Mouse (Mus musculus) MEL (cell line): ENCODE data around the gene Agpat4. TPM values are rescaled to one million over a fixed set of nuclear protein-coding genes. Genes with fewer than 3 reads are reported as not detected.
A peak's percentile ranks its signal among the peaks of the same experiment; 100 is the strongest.

Experiments used
- DNase-seq: peaks from one replicate; pipeline ENCODE4 v3.0.0; 2011; ENCODE audit warnings: low read depth, low spot score
- H3K27ac ChIP-seq: 2 replicates; pipeline ENCODE4 v1.5.1; 2012; ENCODE audit warnings: low read depth, mild to moderate bottlenecking, control low read depth, low read length, moderate library complexity; ENCODE audit not compliant: control insufficient read depth
- H3K27me3 ChIP-seq, 2 experiments: fragments of 150-350 bp in 1 of 2; sonication (generic) in 1 of 2; 2 replicates each; pipeline ENCODE4 v1.6.1; 2012; ENCODE audit warnings: low read length in 2 of 2, mild to moderate bottlenecking in 2 of 2, improper control_type of control experiment in 1 of 2, moderate library complexity in 1 of 2; ENCODE audit not compliant: insufficient read depth in 2 of 2, control insufficient read depth in 1 of 2
- H3K36me3 ChIP-seq, 2 experiments: 2 replicates each; pipeline ENCODE4 v1.6.1; 2012 to 2014; ENCODE audit warnings: low read length in 2 of 2, improper control_type of control experiment in 1 of 2, inconsistent platforms in 1 of 2, mild to moderate bottlenecking in 1 of 2; ENCODE audit not compliant: insufficient read depth in 2 of 2, control insufficient read depth in 1 of 2
- H3K4me1 ChIP-seq, 2 experiments: fragments of 150-350 bp in 1 of 2; sonication (generic) in 1 of 2; 2 replicates each; pipeline ENCODE4 v1.6.1; 2012; ENCODE audit warnings: low read length in 2 of 2, improper control_type of control experiment in 1 of 2, mild to moderate bottlenecking in 1 of 2; ENCODE audit not compliant: insufficient read depth in 2 of 2, control insufficient read depth in 1 of 2
- H3K4me3 ChIP-seq, 2 experiments: fragments of 150-350 bp in 1 of 2; sonication (generic) in 1 of 2; 2 replicates each; pipeline ENCODE4 v1.5.1; 2012; ENCODE audit warnings: low read depth in 2 of 2, low read length in 2 of 2, mild to moderate bottlenecking in 2 of 2, moderate library complexity in 2 of 2, control low read depth in 1 of 2, improper control_type of control experiment in 1 of 2; ENCODE audit not compliant: control insufficient read depth in 1 of 2, insufficient read depth in 1 of 2
- H3K79me2 ChIP-seq: 2 replicates; pipeline ENCODE4 v1.6.1; 2012; ENCODE audit warnings: mild to moderate bottlenecking, low read length, moderate library complexity; ENCODE audit not compliant: control insufficient read depth, poor library complexity, insufficient read depth
- H3K9ac ChIP-seq: 2 replicates; pipeline ENCODE4 v1.6.1; 2012; ENCODE audit warnings: low read depth, mild to moderate bottlenecking, control low read depth, low read length, moderate library complexity; ENCODE audit not compliant: control insufficient read depth, poor library complexity, severe bottlenecking
- H3K9me3 ChIP-seq: fragments of 150-350 bp; sonication (generic); replicated peaks from 2 replicates; pipeline ENCODE4 v1.6.1; 2012; ENCODE audit warnings: mild to moderate bottlenecking, low read length, improper control_type of control experiment, moderate library complexity; ENCODE audit not compliant: insufficient read depth
- BHLHE40 ChIP-seq: IDR thresholded peaks from 2 replicates; pipeline ENCODE4 v1.6.1; 2012; ENCODE audit warnings: low read depth, mild to moderate bottlenecking, inconsistent platforms, low read length, improper control_type of control experiment, borderline replicate concordance
- CHD1 ChIP-seq: IDR thresholded peaks from 2 replicates; pipeline ENCODE4 v1.6.1; 2012; ENCODE audit warnings: low read depth, mild to moderate bottlenecking, inconsistent platforms, low read length, improper control_type of control experiment
- CHD2 ChIP-seq: IDR thresholded peaks from 2 replicates; pipeline ENCODE4 v1.6.1; 2011; ENCODE audit warnings: low read length, improper control_type of control experiment
- CTCF ChIP-seq, 3 experiments: IDR thresholded peaks in 2 of 3; conservative IDR thresholded peaks in 1 of 3; 2 replicates each; pipeline ENCODE4 v1.5.1; 2011 to 2012; ENCODE audit warnings: low read length in 3 of 3, low read depth in 2 of 3, mild to moderate bottlenecking in 2 of 3, improper control_type of control experiment in 1 of 3, inconsistent platforms in 1 of 3, mixed read lengths in 1 of 3, moderate library complexity in 1 of 3; ENCODE audit not compliant: control insufficient read depth in 1 of 3, insufficient read depth in 1 of 3, poor library complexity in 1 of 3, severe bottlenecking in 1 of 3
- E2F4 ChIP-seq: IDR thresholded peaks from 2 replicates; pipeline ENCODE4 v1.6.1; 2011; ENCODE audit warnings: low read depth, low read length, improper control_type of control experiment, borderline replicate concordance
- ELF1 ChIP-seq: IDR thresholded peaks from 2 replicates; pipeline ENCODE4 v1.6.1; 2014; ENCODE audit warnings: low read depth, mild to moderate bottlenecking, inconsistent platforms, low read length, improper control_type of control experiment, moderate library complexity
- EP300 ChIP-seq, 2 experiments: IDR thresholded peaks; 2 replicates each; pipeline ENCODE4 v1.6.1; 2011; ENCODE audit warnings: improper control_type of control experiment in 2 of 2, low read length in 2 of 2, low read depth in 1 of 2, mild to moderate bottlenecking in 1 of 2
- ETS1 ChIP-seq: IDR thresholded peaks from 2 replicates; pipeline ENCODE4 v1.6.1; 2012; ENCODE audit warnings: low read depth, mild to moderate bottlenecking, inconsistent platforms, low read length, improper control_type of control experiment, moderate library complexity
- GABPA ChIP-seq: IDR thresholded peaks from 2 replicates; pipeline ENCODE4 v1.6.1; 2012; ENCODE audit warnings: low read depth, mild to moderate bottlenecking, inconsistent platforms, low read length, improper control_type of control experiment, moderate library complexity
- GATA1 ChIP-seq: IDR thresholded peaks from 2 replicates; pipeline ENCODE4 v1.6.1; 2011; ENCODE audit warnings: low read depth, low read length, improper control_type of control experiment
- HCFC1 ChIP-seq: IDR thresholded peaks from 2 replicates; pipeline ENCODE4 v1.6.1; 2012; ENCODE audit warnings: low read depth, mild to moderate bottlenecking, inconsistent platforms, low read length, improper control_type of control experiment, moderate library complexity
- JUND ChIP-seq: IDR thresholded peaks from 2 replicates; pipeline ENCODE4 v1.6.1; 2011; ENCODE audit warnings: low read depth, mild to moderate bottlenecking, improper control_type of control experiment, low read length
- MAFK ChIP-seq: IDR thresholded peaks from 2 replicates; pipeline ENCODE4 v1.6.1; 2011; ENCODE audit warnings: low read depth, mild to moderate bottlenecking, low read length, improper control_type of control experiment, borderline replicate concordance
- MAX ChIP-seq: IDR thresholded peaks from 2 replicates; pipeline ENCODE4 v1.6.1; 2011; ENCODE audit warnings: low read length, improper control_type of control experiment
- MAZ ChIP-seq: IDR thresholded peaks from 2 replicates; pipeline ENCODE4 v1.6.1; 2012; ENCODE audit warnings: low read depth, mild to moderate bottlenecking, inconsistent platforms, low read length, improper control_type of control experiment
- MEF2A ChIP-seq: IDR thresholded peaks from 2 replicates; pipeline ENCODE4 v1.6.1; 2014; ENCODE audit warnings: low read depth, mild to moderate bottlenecking, inconsistent platforms, low read length, improper control_type of control experiment; ENCODE audit not compliant: poor library complexity, insufficient replicate concordance, severe bottlenecking; ENCODE audit errors: extremely low read depth
- MXI1 ChIP-seq: IDR thresholded peaks from 2 replicates; pipeline ENCODE4 v1.6.1; 2011; ENCODE audit warnings: mild to moderate bottlenecking, low read depth, low read length, improper control_type of control experiment
- MYB ChIP-seq: IDR thresholded peaks from 2 replicates; pipeline ENCODE4 v1.6.1; 2011; ENCODE audit warnings: mild to moderate bottlenecking, low read depth, low read length, improper control_type of control experiment
- MYC ChIP-seq: IDR thresholded peaks from 2 replicates; pipeline ENCODE4 v1.6.1; 2011; ENCODE audit warnings: low read depth, mild to moderate bottlenecking, low read length, improper control_type of control experiment, moderate library complexity
- NELFE ChIP-seq: IDR thresholded peaks from 2 replicates; pipeline ENCODE4 v1.6.1; 2011; ENCODE audit warnings: low read depth, low read length, improper control_type of control experiment
- NRF1 ChIP-seq: IDR thresholded peaks from 2 replicates; pipeline ENCODE4 v1.6.1; 2014; ENCODE audit warnings: low read depth, mild to moderate bottlenecking, inconsistent platforms, low read length, improper control_type of control experiment, moderate library complexity; ENCODE audit not compliant: poor library complexity, insufficient read depth, severe bottlenecking
- POLR2A ChIP-seq, 2 experiments: IDR thresholded peaks; 2 replicates each; pipeline ENCODE4 v1.6.1; 2011 to 2012; ENCODE audit warnings: low read length in 2 of 2, mild to moderate bottlenecking in 2 of 2, control low read depth in 1 of 2, improper control_type of control experiment in 1 of 2, low read depth in 1 of 2, moderate library complexity in 1 of 2; ENCODE audit not compliant: control insufficient read depth in 1 of 2, insufficient read depth in 1 of 2, poor library complexity in 1 of 2
- POLR2AphosphoS2 ChIP-seq: IDR thresholded peaks from 2 replicates; pipeline ENCODE4 v1.6.1; 2011; ENCODE audit warnings: low read length, improper control_type of control experiment
- POLR2AphosphoS5 ChIP-seq: IDR thresholded peaks from 2 replicates; pipeline ENCODE4 v1.6.1; 2012; ENCODE audit warnings: low read depth, borderline replicate concordance, mild to moderate bottlenecking, inconsistent platforms, low read length, moderate library complexity, mixed read lengths
- RAD21 ChIP-seq: IDR thresholded peaks from 2 replicates; pipeline ENCODE4 v1.6.1; 2011; ENCODE audit warnings: mild to moderate bottlenecking, low read depth, low read length, improper control_type of control experiment
- RCOR1 ChIP-seq: IDR thresholded peaks from 2 replicates; pipeline ENCODE4 v1.6.1; 2012; ENCODE audit warnings: low read depth, mild to moderate bottlenecking, inconsistent platforms, low read length, improper control_type of control experiment
- SIN3A ChIP-seq: IDR thresholded peaks from 2 replicates; pipeline ENCODE4 v1.6.1; 2012; ENCODE audit warnings: low read length, improper control_type of control experiment, inconsistent platforms
- SMC3 ChIP-seq: IDR thresholded peaks from 2 replicates; pipeline ENCODE4 v1.6.1; 2011; ENCODE audit warnings: low read depth, low read length, improper control_type of control experiment
- TAL1 ChIP-seq: IDR thresholded peaks from 2 replicates; pipeline ENCODE4 v1.6.1; 2012; ENCODE audit warnings: mild to moderate bottlenecking, inconsistent platforms, low read length, moderate library complexity, mixed read lengths
- TBP ChIP-seq: IDR thresholded peaks from 2 replicates; pipeline ENCODE4 v1.8.0; 2011; ENCODE audit warnings: low read depth, low read length, improper control_type of control experiment
- TCF12 ChIP-seq: IDR thresholded peaks from 2 replicates; pipeline ENCODE4 v1.6.1; 2014; ENCODE audit warnings: low read depth, mild to moderate bottlenecking, inconsistent platforms, low read length, improper control_type of control experiment, moderate library complexity
- UBTF ChIP-seq: IDR thresholded peaks from 2 replicates; pipeline ENCODE4 v1.6.1; 2012; ENCODE audit warnings: low read depth, mild to moderate bottlenecking, inconsistent platforms, low read length, improper control_type of control experiment, moderate library complexity, borderline replicate concordance; ENCODE audit not compliant: insufficient read depth
- USF1 ChIP-seq: IDR thresholded peaks from 2 replicates; pipeline ENCODE4 v1.6.1; 2014; ENCODE audit warnings: low read depth, mild to moderate bottlenecking, inconsistent platforms, low read length, improper control_type of control experiment, moderate library complexity
- USF2 ChIP-seq, 2 experiments: IDR thresholded peaks; 2 replicates each; pipeline ENCODE4 v1.6.1; 2011 to 2012; ENCODE audit warnings: improper control_type of control experiment in 2 of 2, low read length in 2 of 2, borderline replicate concordance in 1 of 2, inconsistent platforms in 1 of 2, low read depth in 1 of 2, mild to moderate bottlenecking in 1 of 2; ENCODE audit not compliant: insufficient read depth in 1 of 2
- ZC3H11A ChIP-seq: IDR thresholded peaks from 2 replicates; pipeline ENCODE4 v1.6.1; 2012; ENCODE audit warnings: low read depth, mild to moderate bottlenecking, inconsistent platforms, low read length, improper control_type of control experiment
- ZKSCAN1 ChIP-seq: IDR thresholded peaks from 2 replicates; pipeline ENCODE4 v1.6.1; 2012; ENCODE audit warnings: low read depth, mild to moderate bottlenecking, inconsistent platforms, low read length, improper control_type of control experiment, moderate library complexity
- ZMIZ1 ChIP-seq: IDR thresholded peaks from 2 replicates; pipeline ENCODE4 v1.6.1; 2012; ENCODE audit warnings: low read depth, mild to moderate bottlenecking, inconsistent platforms, low read length, improper control_type of control experiment, moderate library complexity
- ZNF384 ChIP-seq: IDR thresholded peaks from 2 replicates; pipeline ENCODE4 v1.6.1; 2012; ENCODE audit warnings: low read depth, mild to moderate bottlenecking, inconsistent platforms, low read length, improper control_type of control experiment
- polyA plus RNA-seq, 2 experiments: library from polyadenylated mRNA; stranded (reverse) in 1 of 2; unstranded in 1 of 2; fragments of >175 nt in 1 of 2; fragments of >200 nt in 1 of 2; gene quantifications; 2 replicates each; pipeline versions ENCODE4 v1.2.1 to v1.2.4; 2012; ENCODE audit warnings: low replicate concordance in 2 of 2, low read depth in 1 of 2; ENCODE audit not compliant: insufficient read length in 2 of 2, insufficient read depth in 1 of 2, missing spikeins in 1 of 2
- total RNA-seq: library from RNA; depleted of rRNA; stranded (reverse); fragments of 300-350 nt; gene quantifications from 2 replicates; pipeline ENCODE4 v1.2.3, GENCODE M21; 2012

Agpat4 gene
- total and polyA plus RNA-seq, 3 experiments = 3.3 to 9.3 TPM; not detected in 1

GRCm38 (mm10) chr17:12204689-12205014, 86.1 kb downstream of the Agpat4 start:
- peak overlapping the region; percentile 19 to 27; a peak in 3 of 4 replicates for H3K4me3 ChIP-seq
- no peaks in the 10 kb centered on the region for H3K79me2 ChIP-seq
- peak overlapping the region; percentile 92 for H3K27ac ChIP-seq
- H3K27me3 ChIP-seq = no peaks in the 10 kb centered on the region
- peak; percentile 89 for DNase-seq
- peaks cover 0 to 28% of the 10 kb centered on the region in 2 experiments; a peak in 2 of 4 replicates for H3K36me3 ChIP-seq
- peak overlapping the region; percentile 52 for H3K9ac ChIP-seq
- H3K4me1 ChIP-seq = peaks cover 12 to 42% of the 10 kb centered on the region in 2 experiments
- H3K9me3 ChIP-seq = no peaks in the 10 kb centered on the region
- TF ChIP-seq NRF1 (no peak), MEF2A (no peak), CTCF (IDR thresholded peaks at IDR 0.05 in 2 of 3, conservative IDR thresholded peaks at IDR 0.05 in 1 of 3; ENCODE audit: control insufficient read depth in 1 of 3, insufficient read depth in 1 of 3, low read depth in 2 of 3, low read length in 3 of 3, poor library complexity in 1 of 3, severe bottlenecking in 1 of 3) (no peak), TBP (0 out of 2 replicates have a peak, but pooled peaks have one; percentile 21), HCFC1 (peak; percentile 13; the same call in 1 of the 2 replicates), ZC3H11A (no peak), MAX (no peak), GABPA (no peak), POLR2AphosphoS5 (no peak), NELFE (peak; percentile 26), MXI1 (peak; percentile 18; the same call in 1 of the 2 replicates), CHD1 (no peak), RCOR1 (peak; percentile 67; the same call in 1 of the 2 replicates), POLR2AphosphoS2 (no peak), MYC (no peak), MAFK (no peak), UBTF (no peak), ETS1 (peak; percentile 52), RAD21 (no peak), MAZ (0 out of 2 replicates have a peak, but pooled peaks have one; percentile 30), USF2 (IDR thresholded peaks at IDR 0.05; ENCODE audit: borderline replicate concordance in 1 of 2, insufficient read depth in 1 of 2, low read depth in 1 of 2, low read length in 2 of 2) (no peak), ZNF384 (no peak), EP300 (IDR thresholded peaks at IDR 0.05; ENCODE audit: low read depth in 1 of 2, low read length in 2 of 2) (peak in 1 of 2 experiments; percentile 52; a peak in 2 of 4 replicates), BHLHE40 (no peak), E2F4 (no peak), TCF12 (no peak; the same call in 1 of the 2 replicates), USF1 (no peak), ZMIZ1 (no peak), MYB (no peak), SMC3 (no peak), ELF1 (no peak), TAL1 (no peak), POLR2A (IDR thresholded peaks at IDR 0.05; ENCODE audit: control insufficient read depth in 1 of 2, insufficient read depth in 1 of 2, low read depth in 1 of 2, low read length in 2 of 2, poor library complexity in 1 of 2) (peak in 1 of 2 experiments; percentile 32; a peak in 1 of 4 replicates), JUND (no peak), CHD2 (no peak), ZKSCAN1 (no peak), SIN3A (no peak; the same call in 1 of the 2 replicates), GATA1 (peak; percentile 38; the same call in 1 of the 2 replicates)
